Mouse (Mus musculus): ENCODE measurements at regions not wholly inside any gene's neighbourhood (a gene's known extent, or its start where the extent isn't known, plus 50 kb on each side); places are given as distances from the start of the nearest gene placed in this dataset.

- TF ChIP-seq TBP (conservative IDR thresholded peaks at IDR 0.05; ENCODE audit: low read depth, low read length) (no peak), POLR2A (IDR thresholded peaks at IDR 0.05; ENCODE audit: low read depth, low read length) (no peak), ETS1 (conservative IDR thresholded peaks at IDR 0.05; ENCODE audit: low read depth, low read length) (no peak), MAFK (IDR thresholded peaks at IDR 0.05; ENCODE audit: insufficient replicate concordance, low read length) (no peak), JUND (conservative IDR thresholded peaks at IDR 0.05; ENCODE audit: low read depth, low read length) (no peak), GABPA (IDR thresholded peaks at IDR 0.05; ENCODE audit: insufficient replicate concordance, low read depth, low read length) (no peak), EP300 (IDR thresholded peaks at IDR 0.05; ENCODE audit: low read length) (no peak), CHD2 (IDR thresholded peaks at IDR 0.05; ENCODE audit: low read length) (no peak), CTCF (conservative IDR thresholded peaks at IDR 0.05 in 1 of 2, IDR thresholded peaks at IDR 0.05 in 1 of 2; ENCODE audit: low read depth in 2 of 2, low read length in 2 of 2) (no peak), USF1 (IDR thresholded peaks at IDR 0.05; ENCODE audit: low read depth, low read length) (no peak)
Measured at GRCm38 (mm10) chr14:72172549-72173405, 318.9 kb downstream of the Gm9195 start.
